ENCODE assay signal across 16 mouse cellular contexts in the genomic region with DNA sequence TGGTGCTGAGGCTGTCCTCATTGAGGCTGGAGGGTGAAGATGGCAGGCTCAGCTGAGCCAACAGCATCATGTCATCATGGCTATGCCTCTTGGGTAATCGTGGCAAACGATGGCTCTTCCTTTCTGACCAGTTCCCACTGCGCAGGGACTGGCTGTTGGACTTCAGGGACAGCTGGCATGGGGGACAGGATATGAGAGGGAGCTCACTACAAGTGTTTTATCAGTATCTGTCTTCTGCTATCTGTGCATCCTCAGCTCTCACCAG. TPM values are rescaled to one million over a fixed set of nuclear protein-coding genes. Genes with fewer than 3 reads are reported as not detected.
DNase-seq lines count a peak whose midpoint lies in the region; ATAC-seq and TF ChIP-seq lines count a peak whose summit lies in the region.
"Had no signal": no experiment of that assay in that cellular context is flagged by ENCODE, and none has a peak within 500 bp of the region (broad histone marks: within the 10 kb centered on the region; RNA-seq: fewer than 3 reads in every experiment).

No protein-coding gene starts in this region.

- H3K9me3 ChIP-seq in heart, embryonic 15.5 days (replicated peaks) = no peaks in the 10 kb centered on the region

- H3K27me3 ChIP-seq in heart, embryonic 15.5 days = no peaks in the 10 kb centered on the region

- ATAC-seq in heart, embryonic 15.5 days (replicated peaks; ENCODE audit: insufficient number of reproducible peaks, insufficient read depth, low FRiP score, low read depth) = no peak
- peak; percentile 14; the same call in 1 of the 2 replicates for ATAC-seq in megakaryocyte, adult 5-6 weeks (ENCODE audit: poor library complexity, severe bottlenecking)
- ATAC-seq: forebrain, postnatal 0 days; intestine, postnatal 0 days had no signal

- no peak overlapping the region for H3K9ac ChIP-seq in heart, embryonic 15.5 days
- H3K9ac ChIP-seq: forebrain, postnatal 0 days; liver, embryonic 14.5 days had no signal

- H3K4me2 ChIP-seq in heart, embryonic 15.5 days = no peak overlapping the region

- H3K4me1 ChIP-seq in heart, embryonic 15.5 days (replicated peaks) = peaks cover 18% of the 10 kb centered on the region
- peaks cover 48% of the 10 kb centered on the region for H3K4me1 ChIP-seq in brown adipose tissue, adult 24 weeks (ENCODE audit: control insufficient read depth, insufficient read depth, insufficient read length, low read length)

- intact Hi-C loops in left cerebral cortex, adult 2 months (cut with DNase I) = no loop called here

- WGBS in heart, embryonic 15.5 days = 71% methylated on average over 3 of the region's 3 CpGs

- DNase-seq in heart, adult 8-10 months (ENCODE audit: low spot score) = no peak
- DNase-seq in left cerebral cortex, adult 2 months (ENCODE audit: extremely low spot score in 1 of 2, low spot score in 2 of 2) = no peak
- DNase-seq in left cerebral cortex, adult 9 months (ENCODE audit: low spot score in 2 of 2) = no peak
- no peak for DNase-seq in T-cell, adult 2 months (ENCODE audit: low spot score)
- no peak for DNase-seq in thymus, postnatal 4 days
- DNase-seq: adrenal gland, postnatal 25 days; forebrain, postnatal 0 days; gastrocnemius, postnatal 25 days; right cerebral cortex, postnatal 25 days; thymus, postnatal 14 days had no signal

- peaks cover 33% of the 10 kb centered on the region for H3K36me3 ChIP-seq in heart, embryonic 15.5 days

- TF ChIP-seq CTCF in left cerebral cortex, adult 2 months (IDR thresholded peaks at IDR 0.05) = no peak

- H3K27ac ChIP-seq in heart, embryonic 15.5 days = peak overlapping the region; percentile 51
- peak overlapping the region; percentile 11; the same call in 1 of the 2 replicates for H3K27ac ChIP-seq in left cerebral cortex, adult 2 months
- H3K27ac ChIP-seq in brown adipose tissue, adult 24 weeks (replicated peaks; ENCODE audit: low read depth, low read length) = peak overlapping the region; percentile 98
- H3K27ac ChIP-seq: liver, embryonic 14.5 days had no signal

- no peak overlapping the region for H3K4me3 ChIP-seq in heart, embryonic 15.5 days
- no peak overlapping the region for H3K4me3 ChIP-seq in left cerebral cortex, adult 2 months
- no peak overlapping the region for H3K4me3 ChIP-seq in brown adipose tissue, adult 24 weeks (ENCODE audit: insufficient read depth, low read depth, low read length)

RNA-seq across cellular contexts. Expression of gene Rpl27a, which starts 23.3 kb away (rescaled TPM):
- 70.7 and 72.1 TPM in 2 replicates for polyA plus RNA-seq in heart, embryonic 15.5 days (2015; fragmentation: Nextera tagmentation; extraction: Ambion mirVana)
- 100 to 1,000 TPM in 2 of 4 experiments, 10 to 100 TPM in 2; 82.2 to 125 (median 99.4) TPM for total RNA-seq in heart, adult 8-10 months (2022)
- 100 to 1,000 TPM; 145 to 147 TPM for total RNA-seq in left cerebral cortex, adult 2 months (2021)
- 113 and 190 TPM in 2 replicates for polyA plus RNA-seq in brown adipose tissue, adult 24 weeks (2012; ENCODE audit: insufficient read depth, insufficient read length, missing spikeins)
- 370 and 392 TPM in 2 replicates for total RNA-seq in megakaryocyte, adult 5-6 weeks (2015)
- 556 and 612 TPM in 2 replicates for total RNA-seq in megakaryocyte, adult 5-6 weeks (2017)

RNA-seq across cellular contexts. Expression of gene Trim66, which starts 34.4 kb away (rescaled TPM):
- 0.01 TPM in 1 of 2 replicates, not detected in the other for polyA plus RNA-seq in heart, embryonic 15.5 days (2015; fragmentation: Nextera tagmentation; extraction: Ambion mirVana)
- total RNA-seq in heart, adult 8-10 months (2022) = under 1 TPM; 0.13 to 0.37 (median 0.15) TPM
- 10 to 100 TPM; 20.9 to 21.3 TPM for total RNA-seq in left cerebral cortex, adult 2 months (2021)
- polyA plus RNA-seq in brown adipose tissue, adult 24 weeks (2012; ENCODE audit: insufficient read depth, insufficient read length, missing spikeins) = 0.38 TPM in 1 of 2 replicates, not detected in the other
- 0.11 TPM in 1 of 2 replicates, not detected in the other for total RNA-seq in megakaryocyte, adult 5-6 weeks (2015)
- total RNA-seq in megakaryocyte, adult 5-6 weeks (2017) = 0.08 TPM in 1 of 2 replicates, not detected in the other
- total RNA-seq: MEL had no signal

Comparison
In these comparisons a context has a peak if more than half of its experiments do, and no peak if none do; other contexts are left out.
1. H3K27ac ChIP-seq: peak in every context shown above with its lines; median percentile 98 in brown adipose tissue, adult 24 weeks; 51 in heart, embryonic 15.5 days; 11 in left cerebral cortex, adult 2 months.
2. RNA of gene Trim66, which starts 34.4 kb away (total RNA-seq): 20.9 to 21.3 TPM in left cerebral cortex, adult 2 months; 0.13 to 0.37 TPM in heart, adult 8-10 months and 0.08 to 0.11 TPM in megakaryocyte, adult 5-6 weeks; every median in the first group is over 10 times any median in the second.